Mouse (Mus musculus) CH12.LX (cell line): ENCODE results near the gene Acsbg1. TPM values are rescaled to one million over a fixed set of nuclear protein-coding genes. Genes with fewer than 3 reads are reported as not detected.
"Not testable (repeated sequence)": the region's sequence is repeated elsewhere in the genome, so short reads cannot be mapped to it uniquely, and the experiment has no call there.

Experiments
- DNase-seq: peaks from one replicate; pipeline ENCODE4 v3.0.0-alpha.2; 2013; ENCODE audit errors: extremely low read depth
- H3K27ac ChIP-seq: 2 replicates; pipeline ENCODE4 v1.5.1; 2012; ENCODE audit warnings: low read depth, mild to moderate bottlenecking, control low read depth, moderate library complexity; ENCODE audit not compliant: insufficient read depth
- H3K27me3 ChIP-seq: replicated peaks from 2 replicates; pipeline ENCODE3; 2012; ENCODE audit warnings: inconsistent platforms
- H3K36me3 ChIP-seq, 2 experiments: replicated peaks in 1 of 2; 2 replicates each; pipeline versions ENCODE3 to v1.6.1; 2012; ENCODE audit warnings: inconsistent platforms in 1 of 2, low read length in 1 of 2, mild to moderate bottlenecking in 1 of 2, mixed read lengths in 1 of 2, moderate library complexity in 1 of 2; ENCODE audit not compliant: control insufficient read depth in 1 of 2, insufficient read depth in 1 of 2
- H3K4me1 ChIP-seq, 2 experiments: 2 replicates each; pipeline ENCODE4 v1.6.1; 2012; ENCODE audit warnings: inconsistent platforms in 1 of 2, moderate library complexity in 1 of 2; ENCODE audit not compliant: insufficient read depth in 2 of 2, control insufficient read depth in 1 of 2
- H3K4me2 ChIP-seq: 2 replicates; pipeline ENCODE4 v1.6.1; 2012; ENCODE audit warnings: low read depth, mild to moderate bottlenecking, control low read depth; ENCODE audit not compliant: poor library complexity, insufficient read depth, severe bottlenecking
- H3K4me3 ChIP-seq, 3 experiments: fragments of 150-350 bp in 1 of 3; sonication (generic) in 1 of 3; replicated peaks in 1 of 3; 2 replicates each; pipeline versions ENCODE3 to v1.5.1; 2011 to 2012; ENCODE audit warnings: low read depth in 2 of 3, low read length in 2 of 3, mild to moderate bottlenecking in 2 of 3, moderate library complexity in 2 of 3, control low read depth in 1 of 3, improper control_type of control experiment in 1 of 3, inconsistent platforms in 1 of 3, mixed read lengths in 1 of 3; ENCODE audit not compliant: poor library complexity in 1 of 3
- H3K79me2 ChIP-seq: replicated peaks from 2 replicates; pipeline ENCODE4 v1.6.1; 2012; ENCODE audit warnings: mild to moderate bottlenecking, moderate library complexity; ENCODE audit not compliant: control insufficient read depth, poor library complexity, insufficient read depth, severe bottlenecking; ENCODE audit errors: extremely low read depth
- H3K9ac ChIP-seq: 2 replicates; pipeline ENCODE4 v1.6.1; 2012; ENCODE audit warnings: low read depth, mild to moderate bottlenecking, control low read depth, moderate library complexity; ENCODE audit not compliant: insufficient read depth
- H3K9me3 ChIP-seq: replicated peaks from 2 replicates; pipeline ENCODE3; 2012; ENCODE audit warnings: low read length, inconsistent platforms, mixed read lengths
- IRF4 ChIP-seq: IDR thresholded peaks from 2 replicates; pipeline ENCODE4 v1.6.1; 2014; ENCODE audit warnings: low read depth, mild to moderate bottlenecking, inconsistent platforms, low read length, improper control_type of control experiment
- JUN ChIP-seq: IDR thresholded peaks from 2 replicates; pipeline ENCODE4 v1.6.1; 2011; ENCODE audit warnings: low read depth, mild to moderate bottlenecking, low read length, improper control_type of control experiment, moderate library complexity; ENCODE audit not compliant: insufficient read depth
- MAZ ChIP-seq: IDR thresholded peaks from 2 replicates; pipeline ENCODE4 v1.6.1; 2012; ENCODE audit warnings: low read depth, mild to moderate bottlenecking, inconsistent platforms, low read length, improper control_type of control experiment, moderate library complexity
- MXI1 ChIP-seq: IDR thresholded peaks from 2 replicates; pipeline ENCODE4 v1.6.1; 2011; ENCODE audit warnings: mild to moderate bottlenecking, low read depth, low read length, improper control_type of control experiment
- POLR2A ChIP-seq: IDR thresholded peaks from 2 replicates; pipeline ENCODE4 v1.6.1; 2011; ENCODE audit warnings: low read depth, mild to moderate bottlenecking, improper control_type of control experiment, low read length
- RCOR1 ChIP-seq: conservative IDR thresholded peaks from 2 replicates; pipeline ENCODE4 v1.6.1; 2012; ENCODE audit warnings: low read depth, mild to moderate bottlenecking, inconsistent platforms, low read length, improper control_type of control experiment
- TCF12 ChIP-seq: IDR thresholded peaks from 2 replicates; pipeline ENCODE4 v1.6.1; 2014; ENCODE audit warnings: low read depth, mild to moderate bottlenecking, inconsistent platforms, low read length, improper control_type of control experiment
- USF1 ChIP-seq: IDR thresholded peaks from 2 replicates; pipeline ENCODE4 v1.6.1; 2014; ENCODE audit warnings: low read depth, mild to moderate bottlenecking, inconsistent platforms, low read length, improper control_type of control experiment
- USF2 ChIP-seq: conservative IDR thresholded peaks from 2 replicates; pipeline ENCODE4 v1.6.1; 2011; ENCODE audit warnings: low read depth, low read length, improper control_type of control experiment
- ZMIZ1 ChIP-seq: IDR thresholded peaks from 2 replicates; pipeline ENCODE4 v1.6.1; 2012; ENCODE audit warnings: low read depth, mild to moderate bottlenecking, inconsistent platforms, low read length, improper control_type of control experiment
- ZNF384 ChIP-seq: IDR thresholded peaks from 2 replicates; pipeline ENCODE4 v1.6.1; 2012; ENCODE audit warnings: low read depth, low read length, improper control_type of control experiment, inconsistent platforms
- dilution Hi-C: fragments of 300-500 bp; cut with MboI; formaldehyde crosslinking; loops from 2 replicates; pipeline ENCODE4 v1.14.3; 2020; ENCODE audit warnings: low sequenced_read_pairs; ENCODE audit not compliant: extremely low pct_unique_long_range_greater_than_20kb, extremely low pct_ligation_motif_present
- in situ Hi-C: fragments of 300-500 bp; cut with MboI; formaldehyde crosslinking; loops from 3 replicates; pipeline ENCODE4 v1.14.3; 2019; ENCODE audit warnings: low sequenced_read_pairs, low pct_ligation_motif_present, low pct_unique_long_range_greater_than_20kb, mixed read lengths
- polyA plus RNA-seq: library from polyadenylated mRNA; unstranded; fragments of >175 nt; gene quantifications from 2 replicates; pipeline ENCODE4 v1.2.1, GENCODE M21; 2012; ENCODE audit warnings: low read depth; ENCODE audit not compliant: insufficient read length
- total RNA-seq, 2 experiments: library from RNA; depleted of rRNA; stranded (reverse); fragments of 300-350 nt in 1 of 2; fragments of >200 nt in 1 of 2; gene quantifications; 2 replicates each; pipeline ENCODE4 v1.2.3; 2012 to 2014

Gene Acsbg1
- total and polyA plus RNA-seq, 3 experiments: 16.8 to 24.0 (median 23.6) TPM

- H3K9me3 ChIP-seq: no peaks in the 10 kb centered on the region
- dilution Hi-C loops (no loop called here), in situ Hi-C loops (no loop called here)
- no peak overlapping the region for H3K27ac ChIP-seq
- peak overlapping the region; percentile 60 for H3K9ac ChIP-seq
- no peak for DNase-seq
- H3K4me1 ChIP-seq: peaks cover 9 to 22% of the 10 kb centered on the region in 2 experiments; a peak in 3 of 4 replicates
- TF ChIP-seq MXI1 (no peak), RCOR1 (no peak), ZNF384 (peak; percentile 28; the same call in 1 of the 2 replicates)
- H3K27me3 ChIP-seq: no peaks in the 10 kb centered on the region
- peak overlapping the region in 2 of 3 experiments; percentile 47 to 100 for H3K4me3 ChIP-seq
- peak overlapping the region; percentile 52 for H3K4me2 ChIP-seq
- H3K36me3 ChIP-seq: peaks cover 3 to 24% of the 10 kb centered on the region in 2 experiments
- peaks cover 32% of the 10 kb centered on the region for H3K79me2 ChIP-seq
These were observed 75.9 kb downstream of the Acsbg1 start for GRCm38 (mm10) chr9:54585839-54586198.

- H3K4me3 ChIP-seq, in situ Hi-C loops, H3K9ac ChIP-seq, H3K27ac ChIP-seq, DNase-seq, H3K36me3 ChIP-seq, dilution Hi-C loops, H3K4me2 ChIP-seq, H3K27me3 ChIP-seq, H3K9me3 ChIP-seq: not testable (repeated sequence)
- H3K4me1 ChIP-seq: peaks cover 12 to 26% of the 10 kb centered on the region in 2 experiments
- peaks cover 25% of the 10 kb centered on the region for H3K79me2 ChIP-seq
These were observed 77.5 kb downstream of the Acsbg1 start for GRCm38 (mm10) chr9:54584127-54584526.

- Histone ChIP-seq H3K9ac (no peak overlapping the region), H3K4me2 (no peak overlapping the region), H3K27ac (no peak overlapping the region), H3K4me3 (no peak overlapping the region), H3K9me3 (no peaks in the 10 kb centered on the region), H3K4me1 (peaks cover 11 to 22% of the 10 kb centered on the region in 2 experiments), H3K36me3 (peaks cover 0 to 4% of the 10 kb centered on the region in 2 experiments), H3K79me2 (peaks cover 21% of the 10 kb centered on the region), H3K27me3 (no peaks in the 10 kb centered on the region)
- no peak for DNase-seq
- TF ChIP-seq ZMIZ1 (no peak), JUN (no peak), TCF12 (no peak), MAZ (no peak), USF2 (no peak), USF1 (no peak), IRF4 (no peak), POLR2A (no peak)
- in situ Hi-C loops: no loop called here
- dilution Hi-C loops: no loop called here
These were observed 78.0 kb downstream of the Acsbg1 start for GRCm38 (mm10) chr9:54583712-54584111.
